Mouse (Mus musculus): ENCODE results near the gene Pja2.

GRCm38 (mm10) chr17:64333956-64334355 lies 2.2 kb upstream of the Pja2 start:
- TF ChIP-seq CTCF (IDR thresholded peaks at IDR 0.05; ENCODE audit: low read depth) (no peak), EP300 (IDR thresholded peaks at IDR 0.05; ENCODE audit: low read depth) (no peak)
